Mouse (Mus musculus): ENCODE data around the gene Ndufc1. TPM values are rescaled to one million over a fixed set of nuclear protein-coding genes. Genes with fewer than 3 reads are reported as not detected.
"Not testable (repeated sequence)": the region's sequence is repeated elsewhere in the genome, so short reads cannot be mapped to it uniquely, and the experiment has no call there.

The Ndufc1 gene
- total RNA-seq, 2 experiments from 2014 or later = 94.9 to 175 TPM

- ATAC-seq (replicated peaks; ENCODE audit: poor library complexity) = peak; percentile 97
Measured at GRCm38 (mm10) chr3:51396219-51397068, 12.3 kb downstream of the Ndufc1 start, which contains the start of gene Mgarp. Gene Mgarp (minus strand): TSS chr3:51396738.

GRCm38 (mm10) chr3:51395461-51396145 is 13.2 kb downstream of the Ndufc1 start:
- no peak for ATAC-seq (replicated peaks; ENCODE audit: poor library complexity)

GRCm38 (mm10) chr3:51394881-51395280 is 13.9 kb downstream of the Ndufc1 start:
- ATAC-seq (replicated peaks; ENCODE audit: poor library complexity) = no peak

GRCm38 (mm10) chr3:51393651-51394050 is 15.1 kb downstream of the Ndufc1 start:
- no peak for ATAC-seq (replicated peaks; ENCODE audit: poor library complexity)

- not testable (repeated sequence) for ATAC-seq (replicated peaks; ENCODE audit: poor library complexity)
Measured at GRCm38 (mm10) chr3:51393018-51393417, 15.8 kb downstream of the Ndufc1 start.

- no peak for ATAC-seq (replicated peaks; ENCODE audit: poor library complexity)
Measured at GRCm38 (mm10) chr3:51391591-51391990, 17.2 kb downstream of the Ndufc1 start.

GRCm38 (mm10) chr3:51391095-51391494 is 17.7 kb downstream of the Ndufc1 start:
- no peak for ATAC-seq (replicated peaks; ENCODE audit: poor library complexity)

- ATAC-seq (replicated peaks; ENCODE audit: poor library complexity) = peak; percentile 98
Measured at GRCm38 (mm10) chr3:51388904-51389303, 19.9 kb downstream of the Ndufc1 start.

GRCm38 (mm10) chr3:51387868-51388381 is 20.9 kb downstream of the Ndufc1 start:
- ATAC-seq (replicated peaks; ENCODE audit: poor library complexity) = no peak

- ATAC-seq (replicated peaks; ENCODE audit: poor library complexity) = no peak
Measured at GRCm38 (mm10) chr3:51387134-51387451, 21.7 kb downstream of the Ndufc1 start.

- ATAC-seq (replicated peaks; ENCODE audit: poor library complexity) = no peak
Measured at GRCm38 (mm10) chr3:51386441-51387133, 22.2 kb downstream of the Ndufc1 start.

GRCm38 (mm10) chr3:51383409-51383808 is 25.4 kb downstream of the Ndufc1 start:
- ATAC-seq (replicated peaks; ENCODE audit: poor library complexity) = no peak

- ATAC-seq (replicated peaks; ENCODE audit: poor library complexity) = no peak
Measured at GRCm38 (mm10) chr3:51380660-51381014, 28.2 kb downstream of the Ndufc1 start.

- no peak for ATAC-seq (replicated peaks; ENCODE audit: poor library complexity)
Measured at GRCm38 (mm10) chr3:51379786-51380659, 28.8 kb downstream of the Ndufc1 start.

- ATAC-seq (replicated peaks; ENCODE audit: poor library complexity) = no peak
Measured at GRCm38 (mm10) chr3:51378665-51378946, 30.2 kb downstream of the Ndufc1 start.

- ATAC-seq (replicated peaks; ENCODE audit: poor library complexity) = peak; percentile 67
Measured at GRCm38 (mm10) chr3:51377878-51378664, 30.7 kb downstream of the Ndufc1 start.

GRCm38 (mm10) chr3:51375307-51376265 is 33.2 kb downstream of the Ndufc1 start:
- ATAC-seq (replicated peaks; ENCODE audit: poor library complexity) = peak; percentile 71

- ATAC-seq (replicated peaks; ENCODE audit: poor library complexity) = no peak
Measured at GRCm38 (mm10) chr3:51373544-51373943, 35.2 kb downstream of the Ndufc1 start.

- no peak for ATAC-seq (replicated peaks; ENCODE audit: poor library complexity)
Measured at GRCm38 (mm10) chr3:51372883-51373282, 35.9 kb downstream of the Ndufc1 start.
